Mouse (Mus musculus) limb, embryonic 13.5 days (tissue): Measurements from ENCODE around the gene Gal3st1. TPM values are rescaled to one million over a fixed set of nuclear protein-coding genes. Genes with fewer than 3 reads are reported as not detected.

ENCODE experiments used
- ATAC-seq: fragments of 200-750 bp; cut with Nextera tagmentation; 2 replicates; pipeline ENCODE4 v1.8.0; 2017; ENCODE audit warnings: low read depth, moderate number of reproducible peaks, moderate TSS enrichment; ENCODE audit not compliant: low FRiP score
- H3K27ac ChIP-seq: fragments of 300-500 bp; sonication (generic); 2 replicates; pipeline ENCODE4 v1.5.1; 2015; ENCODE audit warnings: inconsistent platforms, mild to moderate bottlenecking, moderate library complexity
- H3K27me3 ChIP-seq: fragments of 300-500 bp; sonication (generic); 2 replicates; pipeline ENCODE4 v1.6.1; 2015; ENCODE audit warnings: mild to moderate bottlenecking, inconsistent platforms
- H3K36me3 ChIP-seq: fragments of 300-500 bp; sonication (generic); 2 replicates; pipeline ENCODE4 v1.6.1; 2015; ENCODE audit warnings: inconsistent platforms, mild to moderate bottlenecking, moderate library complexity
- H3K4me1 ChIP-seq: fragments of 300-500 bp; sonication (generic); 2 replicates; pipeline ENCODE4 v1.6.1; 2015; ENCODE audit warnings: inconsistent platforms
- H3K4me2 ChIP-seq: fragments of 300-500 bp; sonication (generic); replicated peaks from 2 replicates; pipeline ENCODE4 v1.6.1; 2015; ENCODE audit warnings: inconsistent platforms, mild to moderate bottlenecking, moderate library complexity
- H3K4me3 ChIP-seq: fragments of 300-500 bp; sonication (generic); 2 replicates; pipeline ENCODE4 v1.5.1; 2015; ENCODE audit warnings: moderate library complexity, mild to moderate bottlenecking, inconsistent platforms
- H3K9ac ChIP-seq: fragments of 300-500 bp; sonication (generic); 2 replicates; pipeline ENCODE4 v1.6.1; 2015; ENCODE audit warnings: mild to moderate bottlenecking, inconsistent platforms
- H3K9me3 ChIP-seq: fragments of 300-500 bp; sonication (generic); 2 replicates; pipeline ENCODE4 v1.6.1; 2016; ENCODE audit warnings: inconsistent platforms
- WGBS: fragments of 180-500 bp; shearing (Covaris S2); methylation state at CpG from one replicate; pipeline ENCODE4 v1.1.7; 2015; 5-methylcytosine and 5-hydroxymethylcytosine counted together
- polyA plus RNA-seq: library from polyadenylated mRNA; unstranded; fragments of >200 nt; fragmentation: Nextera tagmentation; extraction: Ambion mirVana; gene quantifications from 2 replicates; pipeline ENCODE4 v1.2.1, GENCODE M21; 2015

Gene Gal3st1
- polyA plus RNA-seq, 1 experiment from 2014 or later, result 4.5 TPM

- H3K4me2 ChIP-seq, result no peak overlapping the region
- H3K27me3 ChIP-seq, result peaks cover 16% of the 10 kb centered on the region
- ATAC-seq, result no peak
- H3K4me3 ChIP-seq, result no peak overlapping the region
- no peak overlapping the region for H3K27ac ChIP-seq
- WGBS, result 67% methylated on average over 9 of the region's 9 CpGs
- H3K4me1 ChIP-seq, result no peaks in the 10 kb centered on the region
- no peaks in the 10 kb centered on the region for H3K9me3 ChIP-seq
- H3K36me3 ChIP-seq, result no peaks in the 10 kb centered on the region
- H3K9ac ChIP-seq, result no peak overlapping the region
Measured at GRCm38 (mm10) chr11:4036365-4037084, 53.1 kb downstream of the Gal3st1 start.

GRCm38 (mm10) chr11:4039951-4040350 lies 56.5 kb downstream of the Gal3st1 start:
- no peaks in the 10 kb centered on the region for H3K36me3 ChIP-seq
- WGBS, result 88% methylated on average over 4 of the region's 4 CpGs
- no peaks in the 10 kb centered on the region for H3K27me3 ChIP-seq
- H3K4me2 ChIP-seq, result no peak overlapping the region
- H3K4me1 ChIP-seq, result no peaks in the 10 kb centered on the region
- H3K4me3 ChIP-seq, result no peak overlapping the region
- H3K9me3 ChIP-seq, result no peaks in the 10 kb centered on the region
- H3K9ac ChIP-seq, result no peak overlapping the region
- H3K27ac ChIP-seq, result no peak overlapping the region
- ATAC-seq, result no peak

GRCm38 (mm10) chr11:4041123-4041625 lies 57.7 kb downstream of the Gal3st1 start:
- Histone ChIP-seq H3K36me3 (no peaks in the 10 kb centered on the region), H3K4me1 (no peaks in the 10 kb centered on the region), H3K9me3 (no peaks in the 10 kb centered on the region), H3K4me3 (no peak overlapping the region), H3K4me2 (no peak overlapping the region), H3K27me3 (no peaks in the 10 kb centered on the region), H3K27ac (no peak overlapping the region), H3K9ac (no peak overlapping the region)
- WGBS, result 81% methylated on average over 6 of the region's 6 CpGs
- ATAC-seq, result no peak

- no peak overlapping the region for H3K9ac ChIP-seq
- H3K4me1 ChIP-seq, result no peaks in the 10 kb centered on the region
- no peaks in the 10 kb centered on the region for H3K27me3 ChIP-seq
- no peak overlapping the region for H3K4me2 ChIP-seq
- no peak overlapping the region for H3K4me3 ChIP-seq
- no peak overlapping the region for H3K27ac ChIP-seq
- H3K36me3 ChIP-seq, result no peaks in the 10 kb centered on the region
- H3K9me3 ChIP-seq, result no peaks in the 10 kb centered on the region
- ATAC-seq, result no peak
- WGBS, result 90% methylated on average over 7 of the region's 7 CpGs
Measured at GRCm38 (mm10) chr11:4043081-4043480, 59.6 kb downstream of the Gal3st1 start.

GRCm38 (mm10) chr11:4046526-4046925 lies 63.1 kb downstream of the Gal3st1 start:
- H3K4me2 ChIP-seq, result no peak overlapping the region
- H3K27ac ChIP-seq, result no peak overlapping the region
- H3K4me3 ChIP-seq, result no peak overlapping the region
- H3K27me3 ChIP-seq, result no peaks in the 10 kb centered on the region
- no peaks in the 10 kb centered on the region for H3K4me1 ChIP-seq
- no peaks in the 10 kb centered on the region; the same call in 1 of the 2 replicates for H3K9me3 ChIP-seq
- no peaks in the 10 kb centered on the region for H3K36me3 ChIP-seq
- ATAC-seq, result no peak
- no peak overlapping the region for H3K9ac ChIP-seq
- WGBS, result 77% methylated on average over 5 of the region's 5 CpGs

- Histone ChIP-seq H3K9me3 (no peaks in the 10 kb centered on the region; the same call in 1 of the 2 replicates), H3K36me3 (no peaks in the 10 kb centered on the region), H3K27me3 (no peaks in the 10 kb centered on the region), H3K4me2 (no peak overlapping the region), H3K9ac (no peak overlapping the region), H3K27ac (no peak overlapping the region), H3K4me1 (no peaks in the 10 kb centered on the region), H3K4me3 (no peak overlapping the region)
- no peak for ATAC-seq
- WGBS, result 97% methylated on average over 2 of the region's 2 CpGs
Measured at GRCm38 (mm10) chr11:4047766-4048165, 64.3 kb downstream of the Gal3st1 start.

GRCm38 (mm10) chr11:4048438-4048837 lies 65.0 kb downstream of the Gal3st1 start:
- Histone ChIP-seq H3K36me3 (no peaks in the 10 kb centered on the region), H3K27me3 (no peaks in the 10 kb centered on the region), H3K4me2 (no peak overlapping the region), H3K4me1 (no peaks in the 10 kb centered on the region), H3K4me3 (no peak overlapping the region), H3K9ac (no peak overlapping the region), H3K27ac (no peak overlapping the region), H3K9me3 (no peaks in the 10 kb centered on the region; the same call in 1 of the 2 replicates)
- WGBS, result 81% methylated on average over 6 of the region's 6 CpGs
- ATAC-seq, result no peak

Other genes starting within 250 kb of the Gal3st1 start
- 0.73 and 0.76 TPM in 2 replicates for gene Osbp2, start 119.7 kb upstream of the Gal3st1 start, polyA plus RNA-seq
- 0.09 and 0.20 TPM in 2 replicates for gene 4921536K21Rik, start 88.5 kb upstream of the Gal3st1 start, polyA plus RNA-seq
- gene Dusp18, start 88.4 kb upstream of the Gal3st1 start, polyA plus RNA-seq, result 11.0 and 12.5 TPM in 2 replicates
- 3.5 and 4.1 TPM in 2 replicates for gene Slc35e4, start 69.0 kb upstream of the Gal3st1 start, polyA plus RNA-seq
- gene Tcn2, start 51.5 kb upstream of the Gal3st1 start, polyA plus RNA-seq, result 44.1 and 46.0 TPM in 2 replicates
- gene Pes1, start 19.7 kb upstream of the Gal3st1 start, polyA plus RNA-seq, result 81.6 and 84.6 TPM in 2 replicates
- 0.32 and 0.37 TPM in 2 replicates for gene 4930556J24Rik, start 6.9 kb upstream of the Gal3st1 start, polyA plus RNA-seq
- gene Sec14l4, start 47.8 kb downstream of the Gal3st1 start, polyA plus RNA-seq, result 0.09 TPM in 2 replicates
- gene Sec14l3, start 81.2 kb downstream of the Gal3st1 start, polyA plus RNA-seq, result not detected in 2 replicates
- 6.3 and 7.4 TPM in 2 replicates for gene Mtfp1, start 111.8 kb downstream of the Gal3st1 start, polyA plus RNA-seq
- 2.5 and 3.5 TPM in 2 replicates for gene Sec14l2, start 139.8 kb downstream of the Gal3st1 start, polyA plus RNA-seq
- gene Rnf215, start 151.6 kb downstream of the Gal3st1 start, polyA plus RNA-seq, result 38.6 and 39.0 TPM in 2 replicates
- 9.5 and 10.3 TPM in 2 replicates for gene Ccdc157, start 176.7 kb downstream of the Gal3st1 start, polyA plus RNA-seq
- 57.0 and 65.7 TPM in 2 replicates for gene Sf3a1, start 176.7 kb downstream of the Gal3st1 start, polyA plus RNA-seq
- gene Tbc1d10a, start 203.2 kb downstream of the Gal3st1 start, polyA plus RNA-seq, result 40.2 and 42.3 TPM in 2 replicates
- 4.5 and 4.7 TPM in 2 replicates for gene Castor1, start 234.6 kb downstream of the Gal3st1 start, polyA plus RNA-seq